Mouse (Mus musculus) Muller cell, postnatal 12 days (primary cell): ENCODE data around the gene Apex1.
A peak's percentile ranks its signal among the peaks of the same experiment; 100 is the strongest.

Experiments used
- DNase-seq: peaks from one replicate; pipeline ENCODE4 v3.0.0-alpha.2; 2015; ENCODE audit errors: inconsistent ontology term

Gene Apex1

DNA sequence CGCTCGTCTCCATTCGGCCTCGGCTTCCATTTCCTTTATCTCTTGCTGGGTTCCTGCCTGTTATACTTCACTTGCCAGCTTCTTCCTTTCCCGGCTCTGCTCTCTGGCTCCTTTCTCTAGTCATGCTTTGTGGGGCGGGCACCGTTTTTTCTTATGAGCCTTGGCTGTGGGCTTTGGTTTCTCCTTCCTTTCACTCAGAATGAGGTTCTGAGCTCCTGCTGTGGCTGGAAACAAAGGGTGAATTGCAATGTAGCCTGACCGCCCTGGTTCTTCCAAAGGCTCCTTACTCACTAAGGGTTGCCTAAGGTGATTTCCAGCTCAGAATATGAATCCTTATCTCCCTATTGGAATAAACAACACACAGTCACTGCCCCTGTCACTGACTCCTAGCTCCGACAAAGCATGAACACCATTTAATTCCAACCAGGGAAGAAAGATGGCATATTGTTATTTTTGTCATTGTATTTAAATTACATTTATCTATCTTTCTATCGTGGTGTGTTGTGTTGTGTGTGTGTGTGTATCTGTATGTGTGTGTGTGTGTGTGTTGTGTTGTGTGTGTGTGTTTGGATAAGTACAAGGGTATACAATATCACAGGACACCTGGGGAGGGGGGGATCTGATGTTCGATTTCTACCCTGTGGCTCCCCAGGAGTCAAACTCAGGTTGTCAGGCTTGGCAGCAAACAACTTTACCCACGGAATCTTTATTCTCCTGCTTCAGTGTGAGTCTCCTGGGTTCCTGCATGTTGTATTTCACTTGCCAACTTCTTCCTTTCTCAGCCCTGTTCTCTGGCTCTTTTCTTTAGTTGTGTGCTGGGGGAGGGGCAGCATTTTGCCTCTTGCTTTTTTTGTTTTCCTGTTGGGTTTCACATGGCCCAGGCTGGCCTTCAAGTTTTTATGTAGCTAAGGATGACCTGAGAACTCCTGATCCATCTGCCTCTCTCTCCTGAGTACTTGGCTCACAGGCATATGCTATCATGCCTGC is 45.1 kb downstream of the Apex1 start:
- DNase-seq = peak; percentile 68

- DNase-seq = no peak
Measured at GRCm38 (mm10) chr14:50970822-50971221, 46.1 kb downstream of the Apex1 start.

GRCm38 (mm10) chr14:50973054-50973453 is 48.3 kb downstream of the Apex1 start:
- DNase-seq = peak; percentile 30

GRCm38 (mm10) chr14:50973700-50974099 is 48.9 kb downstream of the Apex1 start:
- no peak for DNase-seq

DNA sequence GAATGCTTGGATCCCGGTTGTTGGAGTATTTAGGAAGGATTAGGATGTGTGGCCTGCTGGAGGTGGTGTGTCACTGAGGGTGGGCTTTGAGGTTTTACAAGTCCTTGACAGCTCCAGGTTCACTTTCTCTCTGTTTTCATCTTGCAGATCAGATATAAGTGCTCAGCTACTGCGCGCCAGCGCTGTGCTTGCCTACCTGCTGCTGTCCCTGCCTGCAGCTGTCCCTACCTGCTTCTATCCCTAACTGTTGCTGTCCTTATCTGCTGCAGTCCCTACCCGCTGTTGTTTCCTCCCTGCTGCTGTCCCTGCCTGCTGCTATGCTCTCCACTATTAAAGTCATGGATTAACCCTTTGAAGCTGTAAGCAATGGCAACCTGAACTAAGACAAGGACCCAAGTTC is 50.2 kb downstream of the Apex1 start:
- DNase-seq = no peak

DNA sequence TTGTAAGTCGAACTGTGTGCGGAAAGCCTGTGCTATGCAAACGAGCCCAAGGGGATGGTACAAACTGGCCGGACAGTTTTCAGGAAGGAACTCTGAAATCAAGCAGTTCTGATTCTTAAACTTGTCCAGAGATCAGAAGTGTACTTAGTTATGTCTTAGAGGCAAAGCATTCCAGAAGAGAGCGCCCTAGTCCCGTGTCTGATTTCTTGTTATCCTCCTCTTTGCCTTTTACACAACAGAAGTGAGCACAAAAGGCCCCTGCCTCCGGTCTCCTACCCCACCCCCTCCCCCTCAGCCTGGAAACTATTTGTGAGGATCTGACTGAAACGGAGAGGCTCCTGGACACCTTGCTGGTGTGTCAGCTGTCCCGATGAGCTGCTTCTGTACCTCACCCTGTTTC is 51.9 kb downstream of the Apex1 start:
- peak; percentile 40 for DNase-seq
